Mouse (Mus musculus): ENCODE measurements around the gene Kcnk10.

Kcnk10 gene

GRCm38 (mm10) chr12:98406598-98406997 lies 171.5 kb downstream of the Kcnk10 start:
- no peak for DNase-seq (ENCODE audit: low spot score in 2 of 2)

- no peak for DNase-seq (ENCODE audit: low spot score in 2 of 2)
These were observed 172.0 kb downstream of the Kcnk10 start for GRCm38 (mm10) chr12:98406076-98406475.

- DNase-seq (ENCODE audit: low spot score in 2 of 2) = no peak
These were observed 181.5 kb downstream of the Kcnk10 start for GRCm38 (mm10) chr12:98396586-98396985.

- DNase-seq (ENCODE audit: low spot score in 2 of 2) = no peak
These were observed 184.0 kb downstream of the Kcnk10 start for GRCm38 (mm10) chr12:98394115-98394514.

GRCm38 (mm10) chr12:98391347-98391746 lies 186.8 kb downstream of the Kcnk10 start:
- no peak for DNase-seq (ENCODE audit: low spot score in 2 of 2)

- no peak for DNase-seq (ENCODE audit: low spot score in 2 of 2)
These were observed 188.5 kb downstream of the Kcnk10 start for GRCm38 (mm10) chr12:98389618-98390017.

Data from frontal cortex, postnatal 14 days (tissue).